Mouse (Mus musculus): ENCODE results near the gene Rgs14. TPM values are rescaled to one million over a fixed set of nuclear protein-coding genes. Genes with fewer than 3 reads are reported as not detected.

Gene Rgs14
- total RNA-seq (2021) = under 1 TPM; 0.24 to 0.43 TPM
- long read RNA-seq, experiment 1 = 0 reads
- long read RNA-seq, experiment 2 = 0 reads

GRCm38 (mm10) chr13:55369531-55370114, at the start of gene Rgs14:
Rgs14 (plus strand) TSS chr13:55369732.
- DNase-seq (ENCODE audit: low spot score) = no peak

- DNase-seq (ENCODE audit: low spot score) = peak; percentile 17
Observed at GRCm38 (mm10) chr13:55319931-55320533, 49.5 kb upstream of the Rgs14 start, which contains the start of gene Prelid1. Prelid1 (plus strand) TSS chr13:55320500.

- DNase-seq (ENCODE audit: low spot score) = peak; percentile 85
Observed at GRCm38 (mm10) chr13:55321434-55322129, 48.0 kb upstream of the Rgs14 start, which contains the start of gene Rab24. Rab24 (minus strand) TSS chr13:55321946.

GRCm38 (mm10) chr13:55322130-55322825, 47.3 kb upstream of the Rgs14 start:
- no peak for DNase-seq (ENCODE audit: low spot score)

- no peak for DNase-seq (ENCODE audit: low spot score)
Observed at GRCm38 (mm10) chr13:55325596-55325995, 43.9 kb upstream of the Rgs14 start.

GRCm38 (mm10) chr13:55327169-55327568, 42.4 kb upstream of the Rgs14 start:
- no peak for DNase-seq (ENCODE audit: low spot score)

- DNase-seq (ENCODE audit: low spot score) = peak; percentile 82
Observed at GRCm38 (mm10) chr13:55327633-55328032, 41.9 kb upstream of the Rgs14 start.

GRCm38 (mm10) chr13:55328171-55328570, 41.4 kb upstream of the Rgs14 start:
- no peak for DNase-seq (ENCODE audit: low spot score)

GRCm38 (mm10) chr13:55328641-55329040, 40.9 kb upstream of the Rgs14 start:
- DNase-seq (ENCODE audit: low spot score) = no peak

GRCm38 (mm10) chr13:55329109-55329682, 40.3 kb upstream of the Rgs14 start:
- DNase-seq (ENCODE audit: low spot score) = no peak

GRCm38 (mm10) chr13:55329683-55330566, 39.6 kb upstream of the Rgs14 start, which contains the start of gene Mxd3:
Mxd3 (minus strand) TSS chr13:55329823.
- DNase-seq (ENCODE audit: low spot score) = peak; percentile 70

GRCm38 (mm10) chr13:55330567-55331400, 38.7 kb upstream of the Rgs14 start:
- DNase-seq (ENCODE audit: low spot score) = no peak

- no peak for DNase-seq (ENCODE audit: low spot score)
Observed at GRCm38 (mm10) chr13:55332331-55332730, 37.2 kb upstream of the Rgs14 start.

GRCm38 (mm10) chr13:55335701-55336100, 33.8 kb upstream of the Rgs14 start:
- DNase-seq (ENCODE audit: low spot score) = no peak

- DNase-seq (ENCODE audit: low spot score) = no peak
Observed at GRCm38 (mm10) chr13:55337341-55337975, 32.1 kb upstream of the Rgs14 start.

- DNase-seq (ENCODE audit: low spot score) = no peak
Observed at GRCm38 (mm10) chr13:55338131-55339054, 31.1 kb upstream of the Rgs14 start.

GRCm38 (mm10) chr13:55339259-55339658, 30.3 kb upstream of the Rgs14 start:
- no peak for DNase-seq (ENCODE audit: low spot score)

GRCm38 (mm10) chr13:55342469-55342868, 27.1 kb upstream of the Rgs14 start:
- no peak for DNase-seq (ENCODE audit: low spot score)

Data from gastrocnemius, adult 18-20 months (tissue).